Mouse (Mus musculus) kidney, adult 8-10 months (tissue): ENCODE results near the gene Cblc.

Experiments
- DNase-seq, 2 experiments: peaks; one replicate each; pipeline ENCODE4 v3.0.0; 2022

Gene Cblc

GRCm38 (mm10) chr7:19796697-19797588 is at the start of gene Cblc:
Gene Cblc (minus strand): TSS chr7:19796809.
- peak; percentile 91 to 92 for DNase-seq

GRCm38 (mm10) chr7:19844521-19845171 is 48.0 kb upstream of the Cblc start:
- no peak for DNase-seq

- DNase-seq: peak; percentile 73 to 86
Observed at GRCm38 (mm10) chr7:19843561-19843960, 47.0 kb upstream of the Cblc start.

GRCm38 (mm10) chr7:19842885-19843504 is 46.4 kb upstream of the Cblc start:
- DNase-seq: peak; percentile 89 to 90

GRCm38 (mm10) chr7:19841686-19842413 is 45.2 kb upstream of the Cblc start:
- DNase-seq: peak; percentile 48 to 53

- no peak for DNase-seq
Observed at GRCm38 (mm10) chr7:19840936-19841335, 44.3 kb upstream of the Cblc start.

GRCm38 (mm10) chr7:19840371-19840770 is 43.8 kb upstream of the Cblc start:
- no peak for DNase-seq

GRCm38 (mm10) chr7:19836843-19837242 is 40.2 kb upstream of the Cblc start:
- DNase-seq: no peak

- DNase-seq: no peak
Observed at GRCm38 (mm10) chr7:19834055-19834454, 37.4 kb upstream of the Cblc start.

GRCm38 (mm10) chr7:19831837-19832236 is 35.2 kb upstream of the Cblc start:
- DNase-seq: no peak

- DNase-seq: peak; percentile 95 to 96
Observed at GRCm38 (mm10) chr7:19830682-19831156, 34.1 kb upstream of the Cblc start.

- no peak for DNase-seq
Observed at GRCm38 (mm10) chr7:19829694-19830093, 33.1 kb upstream of the Cblc start.

GRCm38 (mm10) chr7:19826756-19827155 is 30.1 kb upstream of the Cblc start:
- DNase-seq: no peak

- DNase-seq: peak; percentile 90 to 91
Observed at GRCm38 (mm10) chr7:19824182-19824973, 27.8 kb upstream of the Cblc start.

GRCm38 (mm10) chr7:19823256-19824181 is 26.9 kb upstream of the Cblc start:
- DNase-seq: peak in 1 of 2 experiments; percentile 30

GRCm38 (mm10) chr7:19822604-19823058 is 26.0 kb upstream of the Cblc start, which contains the start of gene Bcl3:
Gene Bcl3 (minus strand): TSS chr7:19822770.
- peak; percentile 61 to 68 for DNase-seq

- DNase-seq: no peak
Observed at GRCm38 (mm10) chr7:19822193-19822592, 25.6 kb upstream of the Cblc start.

- DNase-seq: no peak
Observed at GRCm38 (mm10) chr7:19821633-19822032, 25.0 kb upstream of the Cblc start.

GRCm38 (mm10) chr7:19820347-19821048 is 23.9 kb upstream of the Cblc start:
- no peak for DNase-seq

- no peak for DNase-seq
Observed at GRCm38 (mm10) chr7:19818875-19819274, 22.3 kb upstream of the Cblc start.
